Mouse (Mus musculus): Measurements from ENCODE around the gene Pcbp2.

GRCm38 (mm10) chr15:102517976-102518858 lies 47.9 kb downstream of the Pcbp2 start, which contains the start of gene Tarbp2:
- TF ChIP-seq CTCF (IDR thresholded peaks at IDR 0.05; ENCODE audit: low read depth) = no peak
- TF ChIP-seq EP300 (IDR thresholded peaks at IDR 0.05; ENCODE audit: low read depth) = no peak; the same call in 1 of the 2 replicates

Measured in liver, postnatal 0 days (tissue).